25 mouse cellular contexts compared by ENCODE assay signal in the genomic region with DNA sequence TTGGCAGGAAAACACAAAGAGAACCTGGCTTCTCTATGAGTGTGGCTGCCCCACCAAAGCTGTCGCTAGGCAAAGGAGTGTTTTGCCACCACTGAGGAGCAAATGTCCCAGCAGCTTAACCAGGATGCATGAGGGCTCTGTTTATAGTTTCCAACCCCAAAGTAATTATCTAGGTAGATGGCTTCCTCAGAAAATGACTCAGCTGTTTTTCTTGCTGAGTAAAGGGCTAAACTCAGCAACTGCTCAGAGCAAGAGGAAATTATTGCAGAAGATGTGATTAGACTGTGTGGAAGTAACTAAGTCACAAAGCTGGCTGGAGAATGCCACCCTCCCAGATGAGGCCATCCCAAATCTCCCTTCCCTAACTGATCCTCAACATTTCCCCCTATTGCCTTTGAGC.
DNase-seq lines count a peak whose midpoint lies in the region; ATAC-seq and TF ChIP-seq lines count a peak whose summit lies in the region.
"Had no signal": no experiment of that assay in that cellular context is flagged by ENCODE, and none has a peak within 500 bp of the region (broad histone marks: within the 10 kb centered on the region; RNA-seq: fewer than 3 reads in every experiment).

No protein-coding gene starts in this region.

- no peak for DNase-seq in embryonic facial prominence, embryonic 10.5 days (ENCODE audit: low spot score)
- DNase-seq in CH12.LX (ENCODE audit: extremely low read depth) = peak; percentile 27
- DNase-seq in Patski (ENCODE audit: low read depth, low spot score) = no peak
- DNase-seq in embryo, embryonic 9.5 days (ENCODE audit: extremely low spot score) = no peak
- DNase-seq in ovary, postnatal 36 days (ENCODE audit: low spot score) = no peak
- DNase-seq in adrenal gland, postnatal 4 days (ENCODE audit: low spot score in 2 of 2) = no peak
- DNase-seq: adrenal gland, postnatal 25 days; cerebellum, adult 11 months; cerebellum, postnatal 10 days; gastrocnemius, postnatal 25 days; kidney, postnatal 36 days; layer of hippocampus, postnatal 36 days; lung, adult 2 months; lung, postnatal 14 days had no signal

- no peak for TF ChIP-seq RAD21 in CH12.LX (IDR thresholded peaks at IDR 0.05; ENCODE audit: low read depth, low read length)

- no peak overlapping the region for H3K4me3 ChIP-seq in embryonic facial prominence, embryonic 13.5 days
- H3K4me3 ChIP-seq in embryonic facial prominence, embryonic 10.5 days = no peak overlapping the region
- no peak overlapping the region for H3K4me3 ChIP-seq in CH12.LX (replicated peaks in 1 of 3; ENCODE audit: low read depth in 2 of 3, low read length in 2 of 3, poor library complexity in 1 of 3)
- no peak overlapping the region for H3K4me3 ChIP-seq in limb, embryonic 13.5 days
- H3K4me3 ChIP-seq: forebrain, embryonic 15.5 days; hindbrain, embryonic 15.5 days; kidney, embryonic 15.5 days; limb, embryonic 12.5 days; midbrain, embryonic 15.5 days; neural tube, embryonic 12.5 days had no signal

- in situ Hi-C loops in CH12.LX (cut with MboI; ENCODE audit: low pct_ligation_motif_present, low pct_unique_long_range_greater_than_20kb, low sequenced_read_pairs) = no loop called here
- in situ Hi-C loops in Patski (cut with MboI; ENCODE audit: low pct_unique_long_range_greater_than_20kb) = no loop called here

- H3K9me3 ChIP-seq in embryonic facial prominence, embryonic 13.5 days = no peaks in the 10 kb centered on the region
- no peaks in the 10 kb centered on the region for H3K9me3 ChIP-seq in embryonic facial prominence, embryonic 10.5 days
- no peaks in the 10 kb centered on the region for H3K9me3 ChIP-seq in CH12.LX (replicated peaks; ENCODE audit: low read length)
- no peaks in the 10 kb centered on the region for H3K9me3 ChIP-seq in limb, embryonic 13.5 days
- H3K9me3 ChIP-seq: forebrain, embryonic 15.5 days; G1E; hindbrain, embryonic 15.5 days; kidney, embryonic 15.5 days; limb, embryonic 12.5 days; midbrain, embryonic 15.5 days; neural tube, embryonic 12.5 days had no signal

- CTCF ChIA-PET in Patski (lab: Charles Lee) = interaction anchor here (1.0 to 1.3 kb wide), 2 partner anchors 15 to 23 kb away, joined by 4 read pairs; no protein-coding TSS in a partner anchor

- no peak overlapping the region for H3K9ac ChIP-seq in embryonic facial prominence, embryonic 13.5 days
- no peak overlapping the region for H3K9ac ChIP-seq in CH12.LX (ENCODE audit: insufficient read depth, low read depth)
- no peak overlapping the region for H3K9ac ChIP-seq in limb, embryonic 13.5 days
- H3K9ac ChIP-seq: forebrain, embryonic 15.5 days; hindbrain, embryonic 15.5 days; kidney, embryonic 15.5 days; limb, embryonic 12.5 days; midbrain, embryonic 15.5 days; neural tube, embryonic 12.5 days had no signal

- TF ChIP-seq CTCF in CH12.LX (conservative IDR thresholded peaks at IDR 0.05 in 1 of 2, IDR thresholded peaks at IDR 0.05 in 1 of 2; ENCODE audit: low read depth in 2 of 2, low read length in 2 of 2) = no peak
- no peak for TF ChIP-seq CTCF in Patski (IDR thresholded peaks at IDR 0.05)

- peak overlapping the region; percentile 34; the same call in 1 of the 2 replicates for H3K27ac ChIP-seq in embryonic facial prominence, embryonic 13.5 days
- no peak overlapping the region for H3K27ac ChIP-seq in embryonic facial prominence, embryonic 10.5 days (replicated peaks)
- H3K27ac ChIP-seq in CH12.LX (ENCODE audit: insufficient read depth, low read depth) = no peak overlapping the region
- H3K27ac ChIP-seq in limb, embryonic 13.5 days = 0 out of 2 replicates have a peak overlapping the region, but pooled peaks have one; percentile 22
- H3K27ac ChIP-seq: forebrain, embryonic 15.5 days; hindbrain, embryonic 15.5 days; kidney, embryonic 15.5 days; limb, embryonic 12.5 days; midbrain, embryonic 15.5 days; neural tube, embryonic 12.5 days had no signal

- no peak overlapping the region for H3K4me2 ChIP-seq in embryonic facial prominence, embryonic 13.5 days
- no peak overlapping the region for H3K4me2 ChIP-seq in CH12.LX (ENCODE audit: insufficient read depth, low read depth, poor library complexity, severe bottlenecking)
- H3K4me2 ChIP-seq in limb, embryonic 13.5 days (replicated peaks) = no peak overlapping the region
- H3K4me2 ChIP-seq: forebrain, embryonic 15.5 days; hindbrain, embryonic 15.5 days; kidney, embryonic 15.5 days; limb, embryonic 12.5 days; midbrain, embryonic 15.5 days; neural tube, embryonic 12.5 days had no signal

- H3K4me1 ChIP-seq in embryonic facial prominence, embryonic 13.5 days = peaks cover 19% of the 10 kb centered on the region; the same call in 1 of the 2 replicates
- peaks cover 4% of the 10 kb centered on the region; the same call in 1 of the 2 replicates for H3K4me1 ChIP-seq in embryonic facial prominence, embryonic 10.5 days
- peaks cover 3 to 23% of the 10 kb centered on the region in 2 experiments for H3K4me1 ChIP-seq in CH12.LX (ENCODE audit: control insufficient read depth in 1 of 2, insufficient read depth in 2 of 2)
- peaks cover 16% of the 10 kb centered on the region for H3K4me1 ChIP-seq in limb, embryonic 13.5 days
- H3K4me1 ChIP-seq: forebrain, embryonic 15.5 days; hindbrain, embryonic 15.5 days; kidney, embryonic 15.5 days; midbrain, embryonic 15.5 days; neural tube, embryonic 12.5 days had no signal

- no peak for ATAC-seq in embryonic facial prominence, embryonic 13.5 days (ENCODE audit: insufficient number of reproducible peaks, insufficient read depth, low FRiP score, low TSS enrichment, low read depth)
- peak; percentile 79 for ATAC-seq in Patski
- no peak for ATAC-seq in limb, embryonic 13.5 days (ENCODE audit: low FRiP score, low read depth)
- ATAC-seq: CD4-positive, CD25-positive, alpha-beta regulatory T cell, adult 4 months; forebrain, embryonic 15.5 days; intestine, postnatal 0 days; midbrain, embryonic 15.5 days had no signal

- dilution Hi-C loops in CH12.LX (cut with MboI; ENCODE audit: extremely low pct_ligation_motif_present, extremely low pct_unique_long_range_greater_than_20kb, low sequenced_read_pairs) = no loop called here

- POLR2A ChIA-PET in Patski (lab: Charles Lee) = interaction anchor here (0.6 kb wide), 1 partner anchor 155 kb away, joined by 3 read pairs; no protein-coding TSS in a partner anchor

- no peak for TF ChIP-seq EP300 in CH12.LX (IDR thresholded peaks at IDR 0.05; ENCODE audit: low read length)

- no peaks in the 10 kb centered on the region for H3K36me3 ChIP-seq in embryonic facial prominence, embryonic 13.5 days
- H3K36me3 ChIP-seq in embryonic facial prominence, embryonic 10.5 days (replicated peaks) = no peaks in the 10 kb centered on the region
- H3K36me3 ChIP-seq in CH12.LX (replicated peaks in 1 of 2; ENCODE audit: control insufficient read depth in 1 of 2, insufficient read depth in 1 of 2, low read length in 1 of 2) = no peaks in the 10 kb centered on the region
- H3K36me3 ChIP-seq in limb, embryonic 13.5 days = no peaks in the 10 kb centered on the region
- H3K36me3 ChIP-seq: forebrain, embryonic 15.5 days; G1E; hindbrain, embryonic 15.5 days; kidney, embryonic 15.5 days; limb, embryonic 12.5 days; midbrain, embryonic 15.5 days; neural tube, embryonic 12.5 days had no signal

- no peak for TF ChIP-seq POLR2A in CH12.LX (IDR thresholded peaks at IDR 0.05; ENCODE audit: low read depth, low read length)

- no peaks in the 10 kb centered on the region for H3K79me2 ChIP-seq in CH12.LX (replicated peaks; ENCODE audit: control insufficient read depth, extremely low read depth, insufficient read depth, poor library complexity, severe bottlenecking)

- 69% methylated on average over 1 of the region's 1 CpGs for WGBS in embryonic facial prominence, embryonic 13.5 days
- WGBS in embryonic facial prominence, embryonic 10.5 days = 48% methylated on average over 1 of the region's 1 CpGs
- WGBS in limb, embryonic 13.5 days = 77% methylated on average over 1 of the region's 1 CpGs

- no peaks in the 10 kb centered on the region for H3K27me3 ChIP-seq in embryonic facial prominence, embryonic 13.5 days
- no peaks in the 10 kb centered on the region for H3K27me3 ChIP-seq in embryonic facial prominence, embryonic 10.5 days (replicated peaks; ENCODE audit: low read depth, poor library complexity, severe bottlenecking)
- H3K27me3 ChIP-seq in CH12.LX (replicated peaks) (no peaks in the 10 kb centered on the region), Patski (no peaks in the 10 kb centered on the region)
- H3K27me3 ChIP-seq in limb, embryonic 13.5 days = no peaks in the 10 kb centered on the region
- H3K27me3 ChIP-seq: forebrain, embryonic 15.5 days; hindbrain, embryonic 15.5 days; kidney, embryonic 15.5 days; limb, embryonic 12.5 days; midbrain, embryonic 15.5 days; neural tube, embryonic 12.5 days had no signal

TF ChIP-seq in CH12.LX, 34 proteins besides CTCF, POLR2A, EP300 and RAD21:
- TF ChIP-seq ETS1 (conservative IDR thresholded peaks at IDR 0.05; ENCODE audit: low read depth, low read length) = no peak
- TF ChIP-seq MAFK (IDR thresholded peaks at IDR 0.05; ENCODE audit: insufficient replicate concordance, low read length) = peak; percentile 64; the same call in 1 of the 2 replicates

Comparison
In these comparisons a context has a peak if more than half of its experiments do, and no peak if none do; other contexts are left out.
1. H3K27ac ChIP-seq: peak in embryonic facial prominence, embryonic 13.5 days (single experiment) and limb, embryonic 13.5 days (single experiment); none in embryonic facial prominence, embryonic 10.5 days (single experiment) and CH12.LX (single experiment).